Mouse (Mus musculus) forebrain, embryonic 11.5 days (tissue): Measurements from ENCODE around the gene Cpt1a. TPM values are rescaled to one million over a fixed set of nuclear protein-coding genes. Genes with fewer than 3 reads are reported as not detected.

Experiments
- ATAC-seq: fragments of 200-750 bp; cut with Nextera tagmentation; replicated peaks from 2 replicates; pipeline ENCODE4 v1.8.0; 2017; ENCODE audit warnings: moderate TSS enrichment; ENCODE audit not compliant: low FRiP score
- DNase-seq: peaks from one replicate; pipeline ENCODE4 v3.0.0-alpha.2; 2017; ENCODE audit warnings: low spot score
- H3K27ac ChIP-seq: fragments of 300-500 bp; sonication (generic); 2 replicates; pipeline ENCODE4 v1.5.1; 2014; ENCODE audit warnings: low read depth, low read length
- H3K27me3 ChIP-seq: fragments of 300-500 bp; sonication (generic); 2 replicates; pipeline ENCODE4 v1.6.1; 2014; ENCODE audit warnings: mild to moderate bottlenecking, low read length, mixed read lengths; ENCODE audit not compliant: control insufficient read depth, insufficient read depth
- H3K36me3 ChIP-seq: fragments of 300-500 bp; sonication (generic); 2 replicates; pipeline ENCODE4 v1.6.1; 2014; ENCODE audit warnings: mild to moderate bottlenecking, low read length, moderate library complexity, mixed read lengths; ENCODE audit not compliant: control insufficient read depth, insufficient read depth
- H3K4me1 ChIP-seq: fragments of 300-500 bp; sonication (generic); replicated peaks from 2 replicates; pipeline ENCODE4 v1.6.1; 2014; ENCODE audit warnings: low read length, mixed read lengths; ENCODE audit not compliant: control insufficient read depth, insufficient read depth
- H3K4me2 ChIP-seq: fragments of 300-500 bp; sonication (generic); 2 replicates; pipeline ENCODE4 v1.6.1; 2014; ENCODE audit warnings: low read depth, mild to moderate bottlenecking, low read length, moderate library complexity, mixed read lengths; ENCODE audit not compliant: severe bottlenecking
- H3K4me3 ChIP-seq: fragments of 300-500 bp; sonication (generic); 2 replicates; pipeline ENCODE4 v1.5.1; 2014; ENCODE audit warnings: low read depth, low read length
- H3K9ac ChIP-seq: fragments of 300-500 bp; sonication (generic); 2 replicates; pipeline ENCODE4 v1.6.1; 2014; ENCODE audit warnings: low read length
- H3K9me3 ChIP-seq: fragments of 300-500 bp; sonication (generic); 2 replicates; pipeline ENCODE4 v1.6.1; 2016; ENCODE audit warnings: low read length, mixed read lengths; ENCODE audit not compliant: control insufficient read depth
- WGBS: fragments of 180-500 bp; shearing (Covaris S2); extraction: QIAGEN DNeasy Blood & Tissue Kit; methylation state at CpG from one replicate; pipeline ENCODE4 v1.1.7; 2014; 5-methylcytosine and 5-hydroxymethylcytosine counted together
- polyA plus RNA-seq: library from polyadenylated mRNA; unstranded; fragments of >200 nt; fragmentation: Nextera tagmentation; extraction: Ambion mirVana; gene quantifications from 2 replicates; pipeline ENCODE4 v1.2.1, GENCODE M21; 2014

The Cpt1a gene
- polyA plus RNA-seq, 1 experiment from 2014 or later = 10.0 TPM

DNA sequence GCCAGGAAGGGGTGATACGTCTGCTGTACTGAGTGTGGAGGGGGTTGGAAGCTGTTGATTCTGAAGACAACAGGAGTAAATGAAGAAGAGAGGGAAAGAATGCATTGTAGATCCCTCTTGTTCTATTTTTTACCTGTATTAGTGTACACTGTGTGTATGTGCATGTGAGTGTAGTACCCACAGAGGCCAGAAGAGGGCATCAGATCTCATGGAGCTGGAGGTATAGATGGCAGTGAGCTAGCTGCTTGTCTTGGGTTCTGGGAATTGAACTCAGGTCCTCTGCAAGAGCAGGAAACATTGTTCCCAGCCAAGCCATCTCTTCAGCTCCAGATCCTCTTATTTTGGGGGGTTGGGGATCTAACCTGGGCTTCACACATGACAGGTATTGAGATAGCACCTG lies 25.6 kb downstream of the Cpt1a start:
- H3K4me1 ChIP-seq = no peaks in the 10 kb centered on the region
- H3K27ac ChIP-seq = no peak overlapping the region
- H3K27me3 ChIP-seq = no peaks in the 10 kb centered on the region
- no peaks in the 10 kb centered on the region for H3K36me3 ChIP-seq
- no peak overlapping the region for H3K4me2 ChIP-seq
- ATAC-seq = no peak
- H3K9ac ChIP-seq = no peak overlapping the region
- H3K9me3 ChIP-seq = peaks cover 3% of the 10 kb centered on the region; the same call in 1 of the 2 replicates
- DNase-seq = no peak
- 97% methylated on average over 1 of the region's 1 CpGs for WGBS
- no peak overlapping the region for H3K4me3 ChIP-seq

DNA sequence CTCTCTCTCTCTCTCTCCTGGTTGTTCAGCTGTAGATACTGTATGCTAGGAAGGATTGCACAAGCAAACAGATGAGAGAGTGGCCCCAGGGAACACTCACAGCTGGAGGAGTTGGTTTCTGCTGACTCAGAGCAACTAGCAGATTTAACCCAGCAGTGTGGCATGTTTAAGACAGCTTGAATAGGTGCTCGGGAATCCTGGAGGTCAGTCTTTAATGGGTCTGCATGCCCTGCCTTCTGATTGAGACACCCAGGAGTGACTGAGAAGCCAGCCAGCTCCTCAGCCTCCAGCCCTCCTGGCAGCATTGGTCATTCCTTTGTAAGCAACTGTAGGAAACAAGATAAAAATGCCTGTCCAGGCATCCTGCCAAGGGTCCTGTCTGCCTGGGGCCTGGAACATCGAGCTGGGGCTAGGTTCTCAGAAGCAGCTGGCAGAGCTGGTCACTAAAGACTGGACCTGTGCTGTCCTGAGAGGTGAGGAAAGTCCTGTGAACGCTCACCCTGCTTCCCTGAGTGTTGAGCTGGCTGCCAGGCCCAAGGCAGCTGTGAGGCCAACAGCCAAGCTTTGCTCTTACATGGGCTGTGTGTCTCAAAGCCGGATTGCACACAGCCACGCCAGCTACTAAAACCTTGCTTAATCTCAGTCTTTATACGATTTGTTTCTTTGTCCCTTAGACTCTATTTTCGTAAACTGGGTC lies 31.4 kb downstream of the Cpt1a start:
- no peak overlapping the region for H3K4me2 ChIP-seq
- no peak overlapping the region for H3K9ac ChIP-seq
- ATAC-seq (no peak), DNase-seq (no peak)
- H3K27me3 ChIP-seq = no peaks in the 10 kb centered on the region
- no peaks in the 10 kb centered on the region for H3K36me3 ChIP-seq
- H3K4me3 ChIP-seq = no peak overlapping the region
- 78% methylated on average over 7 of the region's 7 CpGs for WGBS
- H3K27ac ChIP-seq = no peak overlapping the region
- H3K9me3 ChIP-seq = no peaks in the 10 kb centered on the region; the same call in 1 of the 2 replicates
- no peaks in the 10 kb centered on the region for H3K4me1 ChIP-seq

DNA sequence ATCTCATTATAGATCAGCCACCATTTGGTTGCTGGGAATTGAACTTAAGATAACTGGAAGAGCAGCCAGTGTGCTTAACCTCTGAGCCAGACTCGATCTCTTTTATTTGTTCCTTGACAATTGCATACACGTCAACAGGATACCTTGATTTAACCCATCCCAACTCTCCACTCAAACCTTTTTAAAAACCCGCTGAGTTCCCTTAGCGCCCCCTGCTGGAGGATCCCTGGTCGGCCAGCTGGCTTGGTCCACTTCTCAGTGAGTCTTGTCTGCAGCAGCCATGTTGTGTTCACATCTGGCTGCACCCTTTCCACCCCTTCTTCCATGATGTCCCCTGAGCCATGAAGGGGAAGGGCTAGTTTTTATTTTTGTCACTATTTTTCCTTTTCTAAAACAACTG lies 33.0 kb downstream of the Cpt1a start:
- no peak for ATAC-seq
- Histone ChIP-seq H3K36me3 (no peaks in the 10 kb centered on the region), H3K9me3 (no peaks in the 10 kb centered on the region; the same call in 1 of the 2 replicates), H3K27ac (no peak overlapping the region), H3K27me3 (no peaks in the 10 kb centered on the region), H3K9ac (no peak overlapping the region), H3K4me2 (no peak overlapping the region), H3K4me1 (no peaks in the 10 kb centered on the region), H3K4me3 (no peak overlapping the region)
- DNase-seq = peak; percentile 67
- 62% methylated on average over 5 of the region's 5 CpGs for WGBS

DNA sequence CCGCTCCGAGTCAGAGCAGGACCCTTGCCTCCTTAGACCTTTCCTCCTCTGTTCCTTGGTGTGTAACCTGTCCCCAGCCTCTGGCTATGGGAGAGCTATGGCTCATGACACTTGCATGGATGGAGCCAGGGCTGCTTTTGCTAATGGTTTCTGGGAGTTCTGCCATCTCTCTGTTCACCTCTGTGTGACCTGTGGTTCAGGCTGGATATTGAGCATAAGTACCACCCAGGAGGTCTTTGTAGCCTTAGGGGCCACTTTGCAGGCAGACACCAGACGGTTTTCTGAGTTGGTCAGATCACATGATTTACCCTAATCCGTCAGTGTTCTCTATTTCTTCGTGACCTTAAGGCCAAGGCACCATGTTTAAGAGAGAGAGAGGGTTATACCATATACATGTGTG lies 34.4 kb downstream of the Cpt1a start:
- Histone ChIP-seq H3K36me3 (no peaks in the 10 kb centered on the region), H3K27me3 (no peaks in the 10 kb centered on the region), H3K4me1 (no peaks in the 10 kb centered on the region), H3K4me3 (no peak overlapping the region), H3K9ac (no peak overlapping the region), H3K4me2 (no peak overlapping the region), H3K27ac (no peak overlapping the region), H3K9me3 (no peaks in the 10 kb centered on the region; the same call in 1 of the 2 replicates)
- ATAC-seq (no peak), DNase-seq (no peak)
- WGBS = 80% methylated on average over 5 of the region's 5 CpGs

DNA sequence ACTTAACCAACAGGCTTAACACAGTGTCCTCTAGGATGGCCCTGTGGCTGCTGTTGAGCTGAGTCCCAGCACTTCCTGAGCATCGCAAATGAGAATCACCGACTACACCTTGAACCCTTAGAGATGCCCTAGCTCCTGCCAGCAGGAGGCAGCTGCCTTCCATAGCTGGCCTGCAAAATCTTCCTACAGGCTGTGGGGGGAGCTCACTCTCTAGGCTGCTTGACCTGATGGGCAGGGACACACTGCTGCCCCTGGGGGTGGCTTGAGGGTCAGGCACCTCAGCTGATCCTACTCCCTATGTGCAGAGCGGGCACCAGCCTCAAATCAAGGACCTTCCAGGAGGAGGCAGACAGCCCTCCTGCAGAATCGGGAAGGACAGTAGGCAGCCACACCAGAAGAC lies 35.5 kb downstream of the Cpt1a start:
- H3K36me3 ChIP-seq = no peaks in the 10 kb centered on the region
- H3K27me3 ChIP-seq = no peaks in the 10 kb centered on the region
- H3K4me1 ChIP-seq = no peaks in the 10 kb centered on the region
- 73% methylated on average over 4 of the region's 4 CpGs for WGBS
- ATAC-seq (no peak), DNase-seq (no peak)
- H3K4me2 ChIP-seq = no peak overlapping the region
- H3K27ac ChIP-seq = no peak overlapping the region
- H3K4me3 ChIP-seq = no peak overlapping the region
- H3K9me3 ChIP-seq = no peaks in the 10 kb centered on the region; the same call in 1 of the 2 replicates
- no peak overlapping the region for H3K9ac ChIP-seq

DNA sequence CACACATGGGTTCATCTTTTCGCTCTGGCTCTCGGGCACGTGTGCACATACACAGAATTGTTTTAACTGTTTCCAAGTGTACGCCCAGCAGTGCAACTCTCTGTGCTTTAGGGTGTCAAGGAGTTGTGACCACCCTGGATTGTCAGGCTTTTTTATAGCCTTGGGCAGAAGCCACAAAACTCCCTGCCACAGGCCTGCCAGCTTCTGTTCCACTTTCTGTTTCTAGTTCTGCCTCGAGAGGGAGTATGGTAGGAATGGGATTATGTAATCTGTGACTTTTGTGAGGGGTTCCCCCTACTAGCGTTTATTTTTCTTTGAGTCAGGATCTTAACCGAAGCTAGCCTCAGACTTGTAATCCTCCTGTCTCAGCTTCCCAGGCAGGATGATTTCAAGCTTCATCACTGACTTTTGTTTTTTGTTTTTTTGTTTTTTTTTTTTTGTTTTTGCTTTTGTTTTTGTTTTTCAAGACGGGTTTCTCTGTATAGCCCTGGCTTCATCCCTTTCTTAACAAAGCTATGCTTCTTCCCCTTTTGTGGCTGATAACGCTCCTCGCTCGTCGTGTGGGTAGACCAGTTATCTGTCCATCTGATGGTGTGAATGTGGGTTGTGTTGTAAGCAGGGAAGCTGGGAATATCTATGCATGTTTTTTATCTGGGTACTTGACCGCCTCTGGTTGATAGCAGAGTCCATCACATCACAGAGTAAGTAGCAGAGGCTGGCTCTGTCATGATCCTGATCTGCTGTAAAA lies 37.9 kb downstream of the Cpt1a start:
- no peak overlapping the region for H3K9ac ChIP-seq
- ATAC-seq = no peak
- H3K27ac ChIP-seq = no peak overlapping the region
- WGBS = 88% methylated on average over 13 of the region's 13 CpGs
- H3K4me3 ChIP-seq = no peak overlapping the region
- H3K4me1 ChIP-seq = no peaks in the 10 kb centered on the region
- no peaks in the 10 kb centered on the region for H3K27me3 ChIP-seq
- DNase-seq = no peak
- no peak overlapping the region for H3K4me2 ChIP-seq
- no peaks in the 10 kb centered on the region for H3K36me3 ChIP-seq
- H3K9me3 ChIP-seq = no peaks in the 10 kb centered on the region; the same call in 1 of the 2 replicates

DNA sequence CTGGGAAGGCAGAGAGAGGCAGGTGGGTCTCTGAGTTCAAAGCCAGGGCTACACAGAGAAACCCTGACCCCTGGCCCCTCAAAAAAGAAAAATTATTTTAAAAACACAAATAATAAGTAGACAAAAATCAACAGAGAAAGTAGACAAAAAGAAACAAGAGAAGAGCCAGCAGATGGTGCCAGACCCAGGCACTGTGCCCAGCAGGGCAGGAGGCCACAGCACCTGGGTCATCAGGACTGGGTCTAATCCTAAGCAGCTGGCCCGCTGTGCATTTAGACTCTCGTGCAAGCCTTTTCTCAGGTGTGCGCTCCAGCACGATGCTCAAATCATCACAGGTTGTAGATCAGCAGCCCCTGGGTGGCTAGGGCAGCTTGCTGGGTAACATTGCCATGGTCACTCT lies 41.4 kb downstream of the Cpt1a start:
- H3K4me2 ChIP-seq = no peak overlapping the region
- H3K36me3 ChIP-seq = no peaks in the 10 kb centered on the region; the same call in 1 of the 2 replicates
- no peak overlapping the region for H3K9ac ChIP-seq
- no peak overlapping the region for H3K4me3 ChIP-seq
- H3K9me3 ChIP-seq = no peaks in the 10 kb centered on the region; the same call in 1 of the 2 replicates
- ATAC-seq (no peak), DNase-seq (no peak)
- no peaks in the 10 kb centered on the region for H3K4me1 ChIP-seq
- no peaks in the 10 kb centered on the region for H3K27me3 ChIP-seq
- WGBS = 96% methylated on average over 4 of the region's 4 CpGs
- no peak overlapping the region for H3K27ac ChIP-seq

DNA sequence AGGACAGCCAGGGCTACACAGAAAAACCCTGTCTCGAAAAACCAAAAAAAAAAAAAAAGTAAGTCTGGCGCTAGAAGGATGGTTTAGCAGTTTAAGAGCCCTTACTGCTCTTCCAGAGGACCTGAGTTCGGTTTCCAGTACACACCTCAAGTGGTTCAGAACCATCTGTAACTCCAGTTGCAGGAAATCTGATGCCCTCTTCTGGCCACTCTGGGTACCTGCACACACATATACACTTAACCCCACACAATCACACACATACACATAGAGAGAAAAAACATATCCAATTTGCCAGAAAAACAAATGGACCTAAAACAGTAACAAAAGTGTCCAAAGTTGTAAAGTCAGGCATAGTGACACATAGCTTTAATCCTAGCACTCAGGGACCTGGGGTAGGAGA lies 43.0 kb downstream of the Cpt1a start:
- ATAC-seq (no peak), DNase-seq (no peak)
- no peak overlapping the region for H3K9ac ChIP-seq
- 93% methylated on average over 3 of the region's 3 CpGs for WGBS
- H3K4me2 ChIP-seq = no peak overlapping the region
- no peaks in the 10 kb centered on the region for H3K9me3 ChIP-seq
- H3K4me1 ChIP-seq = no peaks in the 10 kb centered on the region
- no peaks in the 10 kb centered on the region; the same call in 1 of the 2 replicates for H3K36me3 ChIP-seq
- no peaks in the 10 kb centered on the region for H3K27me3 ChIP-seq
- H3K4me3 ChIP-seq = no peak overlapping the region
- H3K27ac ChIP-seq = no peak overlapping the region
